Mouse (Mus musculus) heart, postnatal 0 days (tissue): ENCODE results near the gene Dpm2. TPM values are rescaled to one million over a fixed set of nuclear protein-coding genes. Genes with fewer than 3 reads are reported as not detected.

ENCODE experiments used
- ATAC-seq: fragments of 200-750 bp; cut with Nextera tagmentation; 2 replicates; pipeline ENCODE4 v1.8.0; 2017; ENCODE audit warnings: low read depth, moderate number of reproducible peaks, moderate library complexity; ENCODE audit not compliant: insufficient read depth
- DNase-seq: peaks from one replicate; pipeline ENCODE4 v3.0.0-alpha.2; 2016; ENCODE audit warnings: low spot score
- H3K27ac ChIP-seq: fragments of 300-500 bp; sonication (generic); 2 replicates; pipeline ENCODE4 v1.5.1; 2014; ENCODE audit warnings: low read depth, mild to moderate bottlenecking
- H3K27me3 ChIP-seq: fragments of 300-500 bp; sonication (generic); 2 replicates; pipeline ENCODE4 v1.6.1; 2014; ENCODE audit warnings: low read length, mixed read lengths; ENCODE audit not compliant: control insufficient read depth, insufficient read depth
- H3K36me3 ChIP-seq: fragments of 300-500 bp; sonication (generic); replicated peaks from 2 replicates; pipeline ENCODE4 v1.6.1; 2014; ENCODE audit warnings: low read length, mixed read lengths; ENCODE audit not compliant: control insufficient read depth, insufficient read depth
- H3K4me1 ChIP-seq: fragments of 300-500 bp; sonication (generic); 2 replicates; pipeline ENCODE4 v1.6.1; 2014; ENCODE audit warnings: antibody characterized with exemption; ENCODE audit not compliant: control insufficient read depth, insufficient read depth
- H3K4me2 ChIP-seq: fragments of 300-500 bp; sonication (generic); 2 replicates; pipeline ENCODE4 v1.6.1; 2014; ENCODE audit warnings: low read depth, mild to moderate bottlenecking, low read length, moderate library complexity
- H3K4me3 ChIP-seq: fragments of 300-500 bp; sonication (generic); 2 replicates; pipeline ENCODE4 v1.5.1; 2014; ENCODE audit warnings: low read depth, low read length
- H3K9ac ChIP-seq: fragments of 300-500 bp; sonication (generic); replicated peaks from 2 replicates; pipeline ENCODE4 v1.6.1; 2014; ENCODE audit warnings: low read depth, low read length, mixed read lengths
- H3K9me3 ChIP-seq: fragments of 300-500 bp; sonication (generic); replicated peaks from 2 replicates; pipeline ENCODE4 v1.6.1; 2016; ENCODE audit warnings: low read length; ENCODE audit not compliant: control insufficient read depth
- CTCF ChIP-seq: IDR thresholded peaks from 2 replicates; pipeline ENCODE4 v1.5.1; 2016; ENCODE audit warnings: antibody characterized with exemption, control low read depth, low read depth
- EP300 ChIP-seq: IDR thresholded peaks from 2 replicates; pipeline ENCODE4 v1.6.1; 2016; ENCODE audit warnings: antibody characterized with exemption, low read depth
- WGBS: fragments of 180-500 bp; shearing (Covaris S2); extraction: QIAGEN DNeasy Blood & Tissue Kit; methylation state at CpG from one replicate; pipeline ENCODE4 v1.1.7; 2014; 5-methylcytosine and 5-hydroxymethylcytosine counted together
- polyA plus RNA-seq: library from polyadenylated mRNA; unstranded; fragments of >200 nt; fragmentation: Nextera tagmentation; extraction: Ambion mirVana; gene quantifications from 2 replicates; pipeline ENCODE4 v1.2.1, GENCODE M21; 2015
- total RNA-seq: library from RNA; depleted of rRNA; stranded (reverse); fragments of >200 nt; gene quantifications from 2 replicates; pipeline ENCODE4 v1.2.3, GENCODE M21; 2014; ENCODE audit warnings: low replicate concordance

Dpm2 gene
- total and polyA plus RNA-seq, 2 experiments from 2014 or later, result 31.0 to 56.1 TPM

- no peak overlapping the region for H3K4me3 ChIP-seq
- peak; percentile 48 for DNase-seq
- H3K4me1 ChIP-seq, result peaks cover 34% of the 10 kb centered on the region
- H3K27me3 ChIP-seq, result no peaks in the 10 kb centered on the region
- H3K9ac ChIP-seq, result no peak overlapping the region
- TF ChIP-seq EP300 (no peak), CTCF (no peak)
- WGBS, result 81% methylated on average over 7 of the region's 7 CpGs
- H3K27ac ChIP-seq, result peak overlapping the region; percentile 24; the same call in 1 of the 2 replicates
- no peaks in the 10 kb centered on the region for H3K36me3 ChIP-seq
- no peaks in the 10 kb centered on the region for H3K9me3 ChIP-seq
- ATAC-seq, result no peak
- no peak overlapping the region for H3K4me2 ChIP-seq
Observed at GRCm38 (mm10) chr2:32547964-32548739, 22.5 kb upstream of the Dpm2 start.

- no peak overlapping the region for H3K4me2 ChIP-seq
- H3K4me3 ChIP-seq, result no peak overlapping the region
- no peak for DNase-seq
- 87% methylated on average over 9 of the region's 9 CpGs for WGBS
- H3K27me3 ChIP-seq, result no peaks in the 10 kb centered on the region
- H3K36me3 ChIP-seq, result no peaks in the 10 kb centered on the region
- H3K4me1 ChIP-seq, result peaks cover 33% of the 10 kb centered on the region
- H3K9me3 ChIP-seq, result no peaks in the 10 kb centered on the region
- H3K27ac ChIP-seq, result no peak overlapping the region
- ATAC-seq, result no peak
- H3K9ac ChIP-seq, result no peak overlapping the region
- TF ChIP-seq CTCF (no peak), EP300 (no peak)
Observed at GRCm38 (mm10) chr2:32549171-32549570, 21.5 kb upstream of the Dpm2 start.

DNA sequence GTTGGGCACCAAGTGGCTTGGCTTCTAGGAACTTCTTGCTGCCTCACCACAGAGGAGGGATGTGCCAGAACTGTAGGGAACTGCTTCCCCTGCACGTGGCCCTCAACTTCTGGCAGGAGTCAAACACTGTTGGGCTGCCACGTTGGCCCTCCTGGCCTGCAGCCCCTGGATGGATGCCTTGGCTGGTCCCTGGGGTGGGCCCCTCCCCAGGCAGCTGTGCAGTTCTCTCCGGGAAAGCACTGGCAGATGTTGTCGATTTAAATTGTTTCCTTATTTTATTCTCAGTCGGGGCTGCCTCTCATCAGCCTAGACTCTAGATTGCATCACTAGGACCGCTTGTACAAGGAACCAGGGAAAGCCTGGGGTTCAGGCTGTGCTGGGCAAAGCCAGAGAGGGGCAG lies 20.9 kb upstream of the Dpm2 start:
- no peak overlapping the region for H3K4me2 ChIP-seq
- H3K27ac ChIP-seq, result 0 out of 2 replicates have a peak overlapping the region, but pooled peaks have one; percentile 2
- peaks cover 33% of the 10 kb centered on the region for H3K4me1 ChIP-seq
- no peak overlapping the region for H3K9ac ChIP-seq
- peak; percentile 38 for DNase-seq
- peak; percentile 78 for ATAC-seq
- no peaks in the 10 kb centered on the region for H3K9me3 ChIP-seq
- no peaks in the 10 kb centered on the region for H3K27me3 ChIP-seq
- 29% methylated on average over 6 of the region's 6 CpGs for WGBS
- no peak for TF ChIP-seq EP300
- no peak for TF ChIP-seq CTCF
- no peaks in the 10 kb centered on the region for H3K36me3 ChIP-seq
- no peak overlapping the region for H3K4me3 ChIP-seq

DNA sequence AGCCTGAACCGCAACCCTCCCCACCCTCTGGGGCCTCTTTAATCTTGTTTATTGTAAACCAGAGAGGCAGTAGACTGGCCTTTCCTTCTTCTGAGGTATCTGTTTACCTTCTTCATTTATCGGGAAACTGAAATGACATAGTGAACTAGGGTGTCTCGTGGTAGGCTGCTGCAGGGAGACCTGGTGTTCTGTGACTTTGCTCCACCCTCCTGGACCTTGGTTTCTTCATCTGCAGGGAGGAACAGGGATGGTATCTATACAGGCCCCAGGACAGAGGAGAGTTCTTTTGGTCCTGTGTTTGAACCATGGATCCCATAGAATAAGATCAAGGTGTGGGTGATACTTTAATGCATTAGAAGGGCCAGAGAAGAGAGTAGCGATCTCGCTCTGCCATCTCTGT lies 19.4 kb upstream of the Dpm2 start:
- 91% methylated on average over 5 of the region's 5 CpGs for WGBS
- H3K27ac ChIP-seq, result no peak overlapping the region
- TF ChIP-seq CTCF (no peak), EP300 (no peak)
- H3K9me3 ChIP-seq, result no peaks in the 10 kb centered on the region
- no peak for DNase-seq
- H3K4me1 ChIP-seq, result peaks cover 33% of the 10 kb centered on the region
- H3K36me3 ChIP-seq, result no peaks in the 10 kb centered on the region
- no peak overlapping the region for H3K4me2 ChIP-seq
- H3K4me3 ChIP-seq, result no peak overlapping the region
- no peak overlapping the region for H3K9ac ChIP-seq
- H3K27me3 ChIP-seq, result no peaks in the 10 kb centered on the region
- no peak for ATAC-seq

GRCm38 (mm10) chr2:32553592-32554148 lies 17.0 kb upstream of the Dpm2 start:
- no peak overlapping the region for H3K9ac ChIP-seq
- DNase-seq (no peak), ATAC-seq (no peak)
- H3K9me3 ChIP-seq, result no peaks in the 10 kb centered on the region
- WGBS, result 56% methylated on average over 7 of the region's 7 CpGs
- no peak overlapping the region for H3K4me3 ChIP-seq
- H3K4me1 ChIP-seq, result peaks cover 13% of the 10 kb centered on the region
- H3K4me2 ChIP-seq, result no peak overlapping the region
- TF ChIP-seq CTCF (no peak), EP300 (no peak)
- no peak overlapping the region for H3K27ac ChIP-seq
- H3K36me3 ChIP-seq, result peaks cover 8% of the 10 kb centered on the region; the same call in 1 of the 2 replicates
- no peaks in the 10 kb centered on the region for H3K27me3 ChIP-seq
